ENCODE assay signal across 8 mouse cellular contexts in genomic region chr13:3358079-3358608, GRCm38 (mm10).
DNase-seq lines count a peak whose midpoint lies in the region; ATAC-seq lines count a peak whose summit lies in the region.

No protein-coding gene starts in this region.

- no peaks in the 10 kb centered on the region for H3K36me3 ChIP-seq in liver, embryonic 11.5 days (ENCODE audit: control insufficient read depth, insufficient read depth, low read length)
- H3K36me3 ChIP-seq in embryonic facial prominence, embryonic 12.5 days, result no peaks in the 10 kb centered on the region
- no peaks in the 10 kb centered on the region for H3K36me3 ChIP-seq in midbrain, embryonic 11.5 days (ENCODE audit: control insufficient read depth, insufficient read depth, low read length)

- no peak overlapping the region for H3K9ac ChIP-seq in liver, embryonic 11.5 days (ENCODE audit: low read depth, low read length)
- H3K9ac ChIP-seq in embryonic facial prominence, embryonic 12.5 days, result peak overlapping the region; percentile 30; the same call in 1 of the 2 replicates
- H3K9ac ChIP-seq in midbrain, embryonic 11.5 days (ENCODE audit: low read length), result no peak overlapping the region

- peaks cover 37% of the 10 kb centered on the region for H3K27me3 ChIP-seq in liver, embryonic 11.5 days (replicated peaks; ENCODE audit: control insufficient read depth, insufficient read depth, low read length)
- peaks cover 53% of the 10 kb centered on the region for H3K27me3 ChIP-seq in embryonic facial prominence, embryonic 12.5 days
- peaks cover 35% of the 10 kb centered on the region for H3K27me3 ChIP-seq in midbrain, embryonic 11.5 days (ENCODE audit: control insufficient read depth, insufficient read depth, low read length)

- ATAC-seq in liver, embryonic 11.5 days (replicated peaks; ENCODE audit: low FRiP score), result no peak; the same call in 1 of the 2 replicates
- no peak; the same call in 1 of the 2 replicates for ATAC-seq in embryonic facial prominence, embryonic 12.5 days (ENCODE audit: insufficient number of reproducible peaks, insufficient read depth, low FRiP score, low TSS enrichment)
- peak; percentile 3; the same call in 1 of the 2 replicates for ATAC-seq in midbrain, embryonic 11.5 days (ENCODE audit: low FRiP score)

- H3K4me1 ChIP-seq in liver, embryonic 11.5 days (replicated peaks; ENCODE audit: control insufficient read depth, insufficient read depth, low read length), result no peaks in the 10 kb centered on the region
- peaks cover 16% of the 10 kb centered on the region for H3K4me1 ChIP-seq in embryonic facial prominence, embryonic 12.5 days
- H3K4me1 ChIP-seq in midbrain, embryonic 11.5 days (ENCODE audit: control insufficient read depth, insufficient read depth, low read length), result peaks cover 4% of the 10 kb centered on the region; the same call in 1 of the 2 replicates

- no peak overlapping the region for H3K27ac ChIP-seq in liver, embryonic 11.5 days (ENCODE audit: low read depth, low read length)
- no peak overlapping the region for H3K27ac ChIP-seq in embryonic facial prominence, embryonic 12.5 days
- no peak overlapping the region for H3K27ac ChIP-seq in midbrain, embryonic 11.5 days (ENCODE audit: low read depth, low read length)

- H3K4me3 ChIP-seq in liver, embryonic 11.5 days (ENCODE audit: low read depth, low read length), result peak overlapping the region; percentile 50
- H3K4me3 ChIP-seq in embryonic facial prominence, embryonic 12.5 days, result peak overlapping the region; percentile 48
- H3K4me3 ChIP-seq in midbrain, embryonic 11.5 days (ENCODE audit: low read depth, low read length), result peak overlapping the region; percentile 43; the same call in 1 of the 2 replicates

- no peak for DNase-seq in liver, embryonic 11.5 days (ENCODE audit: low spot score)
- DNase-seq in liver, result no peak
- DNase-seq in kidney, adult 9 months, result peak; percentile 10
- DNase-seq in midbrain, embryonic 11.5 days (ENCODE audit: low spot score, missing footprints), result no peak
- DNase-seq in layer of hippocampus, postnatal 25 days (ENCODE audit: extremely low spot score in 1 of 2, low spot score in 1 of 2), result no peak
- DNase-seq in thymus, postnatal 0 days (ENCODE audit: low spot score), result no peak
- DNase-seq in layer of hippocampus, adult 9-11 months, result no peak

- no peaks in the 10 kb centered on the region for H3K9me3 ChIP-seq in liver, embryonic 11.5 days (ENCODE audit: control insufficient read depth, low read length)
- no peaks in the 10 kb centered on the region; the same call in 1 of the 2 replicates for H3K9me3 ChIP-seq in embryonic facial prominence, embryonic 12.5 days
- no peaks in the 10 kb centered on the region for H3K9me3 ChIP-seq in midbrain, embryonic 11.5 days (ENCODE audit: control insufficient read depth, low read length)

- peak overlapping the region; percentile 81 for H3K4me2 ChIP-seq in liver, embryonic 11.5 days
- peak overlapping the region; percentile 91 for H3K4me2 ChIP-seq in embryonic facial prominence, embryonic 12.5 days (replicated peaks)
- peak overlapping the region; percentile 84 for H3K4me2 ChIP-seq in midbrain, embryonic 11.5 days

- 4% methylated on average over 45 of the region's 45 CpGs for WGBS in liver, embryonic 11.5 days
- WGBS in embryonic facial prominence, embryonic 12.5 days, result 2% methylated on average over 44 of the region's 45 CpGs
- WGBS in midbrain, embryonic 11.5 days, result 2% methylated on average over 43 of the region's 45 CpGs
